Mouse (Mus musculus): Measurements from ENCODE around the gene Eif3i. TPM values are rescaled to one million over a fixed set of nuclear protein-coding genes. Genes with fewer than 3 reads are reported as not detected.
"Not testable (repeated sequence)": the region's sequence is repeated elsewhere in the genome, so short reads cannot be mapped to it uniquely, and the experiment has no call there.

Eif3i gene
- polyA plus RNA-seq, 1 experiment from 2014 or later = 288 TPM

DNA sequence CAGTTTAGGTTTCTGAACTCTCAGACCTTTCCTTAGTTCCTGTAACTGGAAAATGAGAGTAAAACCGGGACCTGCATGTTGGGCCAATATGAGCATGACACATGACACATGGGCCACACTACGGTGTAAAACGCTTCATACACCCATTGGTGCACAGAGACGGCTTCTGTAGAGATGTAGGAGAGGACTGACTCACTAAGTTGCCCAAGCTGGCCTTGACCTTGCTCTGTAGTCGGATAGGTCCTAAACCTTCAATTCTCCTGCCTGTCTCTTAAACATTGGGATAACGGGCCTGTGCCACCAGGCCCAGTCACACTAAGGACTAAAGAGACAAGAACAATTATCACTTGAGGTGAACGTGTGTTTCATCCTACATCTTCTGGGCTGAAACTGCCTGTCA lies 32.1 kb downstream of the Eif3i start:
- ATAC-seq (ENCODE audit: low FRiP score, low read depth) = no peak
- no peaks in the 10 kb centered on the region for H3K27me3 ChIP-seq
- H3K9me3 ChIP-seq = no peaks in the 10 kb centered on the region
- H3K4me2 ChIP-seq (replicated peaks) = no peak overlapping the region
- no peak overlapping the region for H3K27ac ChIP-seq
- peaks cover 5% of the 10 kb centered on the region for H3K4me1 ChIP-seq
- no peak overlapping the region for H3K9ac ChIP-seq
- no peak overlapping the region for H3K4me3 ChIP-seq
- WGBS = 93% methylated on average over 7 of the region's 7 CpGs
- H3K36me3 ChIP-seq = no peaks in the 10 kb centered on the region

DNA sequence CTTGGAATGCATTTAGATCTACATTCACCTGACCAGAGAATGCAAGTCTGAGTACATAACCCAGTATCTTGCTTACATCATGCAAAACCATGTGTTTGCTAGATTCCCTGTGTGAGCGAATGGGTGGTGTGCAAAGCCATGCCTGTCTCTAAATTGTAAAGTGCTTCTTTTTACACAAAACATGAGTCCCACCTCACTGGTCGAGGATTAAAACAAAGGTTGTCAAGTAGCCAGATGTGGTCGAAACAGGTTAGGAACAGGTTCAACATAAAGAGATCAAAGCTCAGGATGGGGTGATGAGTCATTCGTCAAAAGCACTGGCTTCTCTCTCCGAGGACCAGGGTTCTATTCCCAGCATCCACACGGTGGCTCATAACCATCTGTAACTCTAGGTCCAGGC lies 35.3 kb downstream of the Eif3i start:
- H3K36me3 ChIP-seq = no peaks in the 10 kb centered on the region
- WGBS = 81% methylated on average over 6 of the region's 6 CpGs
- peaks cover 7% of the 10 kb centered on the region for H3K4me1 ChIP-seq
- H3K9ac ChIP-seq = no peak overlapping the region
- ATAC-seq (ENCODE audit: low FRiP score, low read depth) = no peak
- no peaks in the 10 kb centered on the region for H3K9me3 ChIP-seq
- H3K27ac ChIP-seq = no peak overlapping the region
- H3K4me3 ChIP-seq = no peak overlapping the region
- H3K4me2 ChIP-seq (replicated peaks) = no peak overlapping the region
- H3K27me3 ChIP-seq = no peaks in the 10 kb centered on the region

DNA sequence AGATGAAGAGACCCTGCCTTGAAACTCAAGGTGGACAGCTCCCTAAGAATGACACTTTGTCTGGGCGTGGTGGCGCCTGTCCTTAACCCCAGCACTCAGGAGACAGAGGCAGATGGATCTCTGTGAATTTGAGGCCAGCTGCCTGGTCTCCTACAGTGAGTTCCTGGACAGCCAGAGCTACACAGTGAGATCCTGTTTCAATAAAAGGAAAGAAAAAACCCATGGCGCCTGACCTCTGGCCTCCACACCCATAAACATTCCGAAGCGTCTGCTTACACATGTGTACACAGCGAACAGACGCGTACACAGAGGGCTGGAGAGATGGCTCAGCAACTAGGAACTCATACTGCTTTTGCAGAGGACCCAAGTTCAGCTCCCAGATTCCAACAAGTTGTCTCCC lies 36.7 kb downstream of the Eif3i start:
- Histone ChIP-seq H3K9ac (no peak overlapping the region), H3K4me2 (replicated peaks) (no peak overlapping the region), H3K4me3 (no peak overlapping the region), H3K36me3 (no peaks in the 10 kb centered on the region), H3K4me1 (peaks cover 7% of the 10 kb centered on the region), H3K9me3 (no peaks in the 10 kb centered on the region), H3K27me3 (no peaks in the 10 kb centered on the region), H3K27ac (no peak overlapping the region)
- ATAC-seq (ENCODE audit: low FRiP score, low read depth) = peak; percentile 48; the same call in 1 of the 2 replicates
- WGBS = 17% methylated on average over 8 of the region's 8 CpGs

DNA sequence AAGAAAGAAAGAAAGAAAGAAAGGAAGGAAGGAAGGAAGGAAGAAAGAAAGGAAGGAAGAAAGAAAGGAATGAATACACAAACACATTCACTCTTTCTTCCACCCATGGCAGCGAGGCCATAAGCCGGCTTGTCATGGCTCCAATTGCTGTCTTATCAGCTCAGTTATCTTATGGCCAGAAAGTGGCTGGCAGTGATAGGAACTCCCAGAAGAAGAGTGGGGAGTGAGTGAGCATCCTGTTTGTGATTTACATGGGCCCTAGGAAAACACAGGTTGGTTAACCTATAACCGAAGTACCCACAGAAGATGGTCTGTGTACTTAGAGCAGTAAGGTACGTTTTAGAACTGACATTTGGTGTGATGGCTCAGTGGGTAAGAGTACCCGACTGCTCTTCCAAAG lies 39.3 kb downstream of the Eif3i start:
- 91% methylated on average over 5 of the region's 5 CpGs for WGBS
- peaks cover 17% of the 10 kb centered on the region for H3K4me1 ChIP-seq
- H3K27me3 ChIP-seq = no peaks in the 10 kb centered on the region
- no peak overlapping the region for H3K9ac ChIP-seq
- ATAC-seq (ENCODE audit: low FRiP score, low read depth) = no peak
- no peak overlapping the region for H3K27ac ChIP-seq
- no peak overlapping the region for H3K4me3 ChIP-seq
- no peak overlapping the region for H3K4me2 ChIP-seq (replicated peaks)
- no peaks in the 10 kb centered on the region for H3K36me3 ChIP-seq
- H3K9me3 ChIP-seq = no peaks in the 10 kb centered on the region

GRCm38 (mm10) chr4:129558321-129558955 lies 42.0 kb downstream of the Eif3i start:
- Histone ChIP-seq H3K36me3 (no peaks in the 10 kb centered on the region), H3K27ac (no peak overlapping the region), H3K4me1 (peaks cover 24% of the 10 kb centered on the region), H3K4me3 (no peak overlapping the region), H3K9ac (no peak overlapping the region), H3K4me2 (replicated peaks) (no peak overlapping the region), H3K27me3 (no peaks in the 10 kb centered on the region), H3K9me3 (no peaks in the 10 kb centered on the region)
- 83% methylated on average over 12 of the region's 12 CpGs for WGBS
- no peak for ATAC-seq (ENCODE audit: low FRiP score, low read depth)

DNA sequence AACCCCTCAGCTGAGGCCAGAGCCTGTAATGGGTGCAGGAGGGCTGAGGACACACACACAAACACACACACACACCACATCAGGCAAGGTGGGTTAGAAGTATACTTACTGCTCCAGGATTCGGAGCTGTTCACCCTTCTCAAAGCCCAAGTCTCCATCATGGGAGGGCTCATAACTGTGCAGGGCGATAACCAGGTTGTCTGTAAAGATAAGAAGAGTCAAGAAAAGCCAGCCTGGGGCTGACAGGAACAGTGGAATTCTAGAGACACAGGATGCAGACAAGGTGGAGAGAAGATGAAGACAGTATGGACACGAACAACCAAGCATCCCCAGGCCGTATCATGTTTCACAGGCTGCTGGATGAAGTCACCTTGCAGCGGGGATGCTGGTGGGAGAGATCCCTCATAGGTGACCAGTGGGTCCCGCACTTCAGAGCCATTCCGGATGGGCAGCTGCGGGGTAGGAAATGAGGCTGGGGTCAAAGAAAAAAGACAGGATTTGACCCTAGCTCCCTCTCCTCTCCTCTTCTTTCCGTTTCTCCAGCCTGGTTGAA lies 43.1 kb downstream of the Eif3i start:
- Histone ChIP-seq H3K27ac (no peak overlapping the region; the same call in 1 of the 2 replicates), H3K9ac (peak overlapping the region; percentile 71)
- WGBS = 67% methylated on average over 9 of the region's 9 CpGs

DNA sequence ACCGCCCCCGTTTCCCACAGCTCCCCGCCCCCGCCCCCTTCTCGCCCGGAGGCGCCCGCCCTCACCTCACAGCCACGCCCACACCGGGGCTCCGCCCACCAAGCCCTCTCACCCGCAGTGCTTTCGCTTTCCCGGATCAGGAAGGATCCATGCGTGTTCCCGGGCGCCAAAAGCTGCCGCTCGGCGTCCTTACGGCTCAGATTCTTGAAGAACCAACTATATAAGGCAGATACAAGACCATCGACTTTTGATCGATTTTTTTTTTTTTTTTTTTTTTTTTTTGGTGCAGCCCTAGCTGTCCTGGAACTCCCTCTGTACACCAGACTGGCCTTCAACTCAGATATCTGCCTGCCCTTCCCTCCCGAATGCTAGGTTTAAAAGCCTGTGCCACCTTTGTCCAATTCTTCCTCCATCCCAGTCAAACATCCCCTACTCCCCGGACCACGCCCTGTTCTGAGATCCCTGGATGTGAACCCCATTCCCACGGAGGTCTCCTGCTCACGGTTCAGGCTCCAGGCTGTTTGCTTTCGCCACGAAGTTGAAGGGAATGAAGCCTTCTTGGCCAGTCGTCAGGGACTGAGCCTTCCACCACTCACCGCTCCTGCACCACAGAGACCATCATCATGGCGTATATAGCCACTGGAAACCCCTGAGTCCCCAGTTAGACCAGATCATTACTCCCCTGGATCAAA lies 43.8 kb downstream of the Eif3i start:
- peak overlapping the region; percentile 61 for H3K4me3 ChIP-seq
- H3K27me3 ChIP-seq = no peaks in the 10 kb centered on the region
- H3K9me3 ChIP-seq = no peaks in the 10 kb centered on the region
- peak; percentile 86 for ATAC-seq (ENCODE audit: low FRiP score, low read depth)
- peak overlapping the region; percentile 93 for H3K4me2 ChIP-seq (replicated peaks)
- peak overlapping the region; percentile 71 for H3K9ac ChIP-seq
- H3K36me3 ChIP-seq = no peaks in the 10 kb centered on the region
- WGBS = 7% methylated on average over 32 of the region's 33 CpGs
- H3K27ac ChIP-seq = peak overlapping the region; percentile 67
- peaks cover 21% of the 10 kb centered on the region for H3K4me1 ChIP-seq

More for the DNA sequence above, 43.1 kb downstream of the Eif3i start:
- H3K4me1 ChIP-seq = peaks cover 21% of the 10 kb centered on the region
- no peaks in the 10 kb centered on the region for H3K27me3 ChIP-seq
- peak overlapping the region; percentile 61 for H3K4me3 ChIP-seq
- H3K36me3 ChIP-seq = no peaks in the 10 kb centered on the region
- no peaks in the 10 kb centered on the region for H3K9me3 ChIP-seq
- peak overlapping the region; percentile 93 for H3K4me2 ChIP-seq (replicated peaks)
- no peak for ATAC-seq (ENCODE audit: low FRiP score, low read depth)

DNA sequence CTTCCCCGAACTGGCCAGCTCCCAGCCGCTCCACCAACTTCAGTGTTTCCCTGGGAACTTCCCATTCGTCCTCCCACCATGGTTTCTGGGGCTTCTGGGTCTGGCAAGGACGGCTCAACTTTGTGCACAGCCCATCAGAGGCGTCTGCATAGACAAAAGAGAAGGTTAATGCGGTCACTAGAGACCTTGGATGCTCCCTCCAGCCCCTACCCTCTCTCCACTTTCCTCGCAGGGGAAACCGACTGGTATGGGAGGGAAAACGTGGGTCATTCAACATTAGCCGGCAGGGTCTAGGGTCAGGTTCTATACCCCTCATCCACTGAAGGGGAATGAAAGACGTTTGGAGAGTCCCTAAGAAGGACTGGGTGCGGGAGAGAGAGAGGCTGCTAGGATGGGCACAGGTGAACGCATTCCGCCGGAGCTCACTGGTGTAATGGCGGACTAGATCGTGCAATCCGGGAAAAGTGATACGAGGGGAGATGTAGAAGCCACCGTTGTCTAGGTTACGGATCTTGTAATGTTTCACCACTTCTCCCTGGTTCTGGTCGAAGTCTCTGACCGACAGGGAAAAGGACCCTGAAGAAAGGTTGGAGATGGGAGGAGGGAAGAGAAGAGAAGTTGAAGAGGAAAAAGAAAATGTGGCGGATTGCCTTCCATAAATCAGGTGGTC lies 44.5 kb downstream of the Eif3i start:
- Histone ChIP-seq H3K4me3 (peak overlapping the region; percentile 61), H3K4me1 (peaks cover 21% of the 10 kb centered on the region), H3K27ac (peak overlapping the region; percentile 77), H3K9me3 (no peaks in the 10 kb centered on the region), H3K4me2 (replicated peaks) (peak overlapping the region; percentile 93), H3K9ac (peak overlapping the region; percentile 71), H3K36me3 (no peaks in the 10 kb centered on the region), H3K27me3 (no peaks in the 10 kb centered on the region)
- under 1% methylated on average over 24 of the region's 24 CpGs for WGBS
- peak; percentile 64 for ATAC-seq (ENCODE audit: low FRiP score, low read depth)

GRCm38 (mm10) chr4:129555421-129555861 lies 45.0 kb downstream of the Eif3i start:
- Histone ChIP-seq H3K4me1 (peaks cover 22% of the 10 kb centered on the region), H3K9ac (peak overlapping the region; percentile 71), H3K27ac (0 out of 2 replicates have a peak overlapping the region, but pooled peaks have one; percentile 77), H3K9me3 (no peaks in the 10 kb centered on the region), H3K27me3 (no peaks in the 10 kb centered on the region), H3K4me2 (replicated peaks) (peak overlapping the region; percentile 93), H3K36me3 (no peaks in the 10 kb centered on the region), H3K4me3 (peak overlapping the region; percentile 61)
- ATAC-seq (ENCODE audit: low FRiP score, low read depth) = no peak
- 4% methylated on average over 16 of the region's 16 CpGs for WGBS

DNA sequence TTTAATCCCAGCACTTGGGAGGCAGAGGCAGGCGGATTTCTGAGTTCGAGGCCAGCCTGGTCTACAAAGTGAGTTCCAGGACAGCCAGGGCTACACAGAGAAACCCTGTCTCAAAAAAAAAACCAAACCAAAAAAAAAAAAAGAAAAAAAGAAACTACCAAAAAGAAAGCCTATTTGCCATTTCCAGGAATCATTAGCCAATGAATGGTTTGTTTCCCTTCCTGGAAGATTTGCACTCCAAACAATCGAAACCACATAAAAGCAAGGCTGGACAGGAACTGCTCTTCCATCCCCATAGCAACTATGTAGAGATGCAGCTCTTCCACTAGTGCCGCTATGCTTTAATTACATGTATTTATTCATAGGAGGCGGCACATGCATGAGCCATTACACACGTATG lies 45.9 kb downstream of the Eif3i start:
- ATAC-seq (ENCODE audit: low FRiP score, low read depth) = not testable (repeated sequence)
- 86% methylated on average over 5 of the region's 6 CpGs for WGBS

DNA sequence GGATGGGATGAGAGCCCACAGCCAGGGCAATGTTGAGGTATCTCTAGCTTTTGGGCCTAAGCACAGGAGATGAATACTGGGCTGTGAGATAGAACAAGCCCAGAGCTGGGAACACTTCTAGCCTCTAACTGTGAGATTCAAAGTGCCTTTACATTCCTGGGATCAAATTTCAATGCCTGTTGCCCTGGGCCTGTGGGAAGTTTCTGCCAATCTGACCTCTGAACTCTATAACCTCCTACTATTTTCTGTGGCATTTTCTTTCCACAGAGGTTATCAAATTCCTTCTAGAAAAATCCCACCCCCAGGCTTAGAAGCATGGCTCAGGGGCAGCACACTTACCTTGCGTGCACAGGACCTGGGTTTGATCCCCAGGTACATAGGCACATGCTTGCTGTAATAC lies 50.2 kb downstream of the Eif3i start:
- no peaks in the 10 kb centered on the region for H3K27me3 ChIP-seq
- no peak overlapping the region for H3K9ac ChIP-seq
- no peaks in the 10 kb centered on the region for H3K9me3 ChIP-seq
- H3K27ac ChIP-seq = no peak overlapping the region
- no peak overlapping the region for H3K4me2 ChIP-seq (replicated peaks)
- peaks cover 6% of the 10 kb centered on the region; the same call in 1 of the 2 replicates for H3K36me3 ChIP-seq
- no peak overlapping the region for H3K4me3 ChIP-seq
- no peak for ATAC-seq (ENCODE audit: low FRiP score, low read depth)
- WGBS = 23% methylated on average over 1 of the region's 1 CpGs
- peaks cover 12% of the 10 kb centered on the region for H3K4me1 ChIP-seq

More for the DNA sequence above, 45.9 kb downstream of the Eif3i start:
- not testable (repeated sequence) for H3K9ac ChIP-seq; H3K4me3 ChIP-seq; H3K9me3 ChIP-seq; H3K4me2 ChIP-seq (replicated peaks); H3K27me3 ChIP-seq; H3K27ac ChIP-seq; H3K36me3 ChIP-seq
- H3K4me1 ChIP-seq = peaks cover 28% of the 10 kb centered on the region

- 93% methylated on average over 2 of the region's 2 CpGs for WGBS
- H3K4me3 ChIP-seq = no peak overlapping the region
- no peak for ATAC-seq (ENCODE audit: low FRiP score, low read depth)
- no peak overlapping the region for H3K4me2 ChIP-seq (replicated peaks)
- no peak overlapping the region for H3K27ac ChIP-seq
- no peak overlapping the region for H3K9ac ChIP-seq
- H3K4me1 ChIP-seq = peaks cover 7% of the 10 kb centered on the region
- no peaks in the 10 kb centered on the region for H3K9me3 ChIP-seq
- H3K36me3 ChIP-seq = peaks cover 6% of the 10 kb centered on the region; the same call in 1 of the 2 replicates
- H3K27me3 ChIP-seq = no peaks in the 10 kb centered on the region
These were observed 51.1 kb downstream of the Eif3i start for GRCm38 (mm10) chr4:129549306-129549705.
